Mouse (Mus musculus) frontal cortex, postnatal 14 days (tissue): ENCODE measurements around the gene Ganab.
"Not testable (repeated sequence)": the region's sequence is repeated elsewhere in the genome, so short reads cannot be mapped to it uniquely, and the experiment has no call there.

Experiments used
- DNase-seq, 2 experiments: peaks; one replicate each; pipeline ENCODE4 v3.0.0; 2022; ENCODE audit warnings: low spot score in 2 of 2

The Ganab gene

DNA sequence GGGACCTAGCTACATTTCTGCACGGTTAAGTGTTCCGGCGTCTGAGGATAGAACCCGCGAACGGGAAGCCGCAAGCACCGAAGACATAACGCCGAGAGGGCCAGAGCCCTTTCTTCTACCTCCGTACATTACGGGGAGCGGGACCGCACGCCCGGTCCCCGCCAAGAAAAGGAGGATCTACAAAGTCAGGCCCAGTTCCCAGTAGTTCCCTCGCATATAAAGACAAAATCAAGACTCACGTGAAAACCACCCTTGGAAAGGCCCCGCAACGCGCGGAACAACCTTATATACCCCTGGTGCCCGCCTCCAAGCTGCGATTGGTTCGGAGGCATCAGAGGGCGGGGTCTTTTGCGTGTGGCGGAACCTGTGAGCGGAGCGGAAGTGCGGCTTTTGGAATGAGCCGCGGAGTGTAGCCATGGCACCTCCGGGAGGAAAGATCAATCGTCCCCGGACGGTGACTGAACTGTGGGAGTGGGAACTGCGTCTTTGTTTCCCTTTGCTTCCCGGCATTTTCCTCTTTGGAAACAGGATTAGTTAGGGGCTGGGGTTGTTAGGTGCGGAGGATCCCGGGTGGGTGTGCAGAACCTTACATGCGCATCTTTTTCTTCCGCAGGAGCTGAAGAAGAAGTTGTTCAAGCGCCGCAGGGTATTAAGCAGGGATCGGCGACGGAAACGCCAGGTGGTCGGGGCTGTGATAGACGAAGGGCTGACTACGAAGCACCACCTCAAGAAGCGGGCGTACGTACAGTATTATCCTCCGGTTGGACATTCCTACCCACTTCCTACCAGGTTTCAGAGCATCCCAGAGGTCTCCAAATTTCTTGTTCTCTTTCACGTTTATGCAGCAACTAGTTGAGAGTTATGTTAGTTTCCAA lies 9.1 kb upstream of the Ganab start, which contains the start of the genes 1810009A15Rik and Gm49416:
1810009A15Rik (plus strand) TSS at position 343 of the 875 bp plus-strand sequence.
Gm49416 (plus strand) TSS at position 416 of the 875 bp plus-strand sequence.
- DNase-seq = peak; percentile 88 to 96

DNA sequence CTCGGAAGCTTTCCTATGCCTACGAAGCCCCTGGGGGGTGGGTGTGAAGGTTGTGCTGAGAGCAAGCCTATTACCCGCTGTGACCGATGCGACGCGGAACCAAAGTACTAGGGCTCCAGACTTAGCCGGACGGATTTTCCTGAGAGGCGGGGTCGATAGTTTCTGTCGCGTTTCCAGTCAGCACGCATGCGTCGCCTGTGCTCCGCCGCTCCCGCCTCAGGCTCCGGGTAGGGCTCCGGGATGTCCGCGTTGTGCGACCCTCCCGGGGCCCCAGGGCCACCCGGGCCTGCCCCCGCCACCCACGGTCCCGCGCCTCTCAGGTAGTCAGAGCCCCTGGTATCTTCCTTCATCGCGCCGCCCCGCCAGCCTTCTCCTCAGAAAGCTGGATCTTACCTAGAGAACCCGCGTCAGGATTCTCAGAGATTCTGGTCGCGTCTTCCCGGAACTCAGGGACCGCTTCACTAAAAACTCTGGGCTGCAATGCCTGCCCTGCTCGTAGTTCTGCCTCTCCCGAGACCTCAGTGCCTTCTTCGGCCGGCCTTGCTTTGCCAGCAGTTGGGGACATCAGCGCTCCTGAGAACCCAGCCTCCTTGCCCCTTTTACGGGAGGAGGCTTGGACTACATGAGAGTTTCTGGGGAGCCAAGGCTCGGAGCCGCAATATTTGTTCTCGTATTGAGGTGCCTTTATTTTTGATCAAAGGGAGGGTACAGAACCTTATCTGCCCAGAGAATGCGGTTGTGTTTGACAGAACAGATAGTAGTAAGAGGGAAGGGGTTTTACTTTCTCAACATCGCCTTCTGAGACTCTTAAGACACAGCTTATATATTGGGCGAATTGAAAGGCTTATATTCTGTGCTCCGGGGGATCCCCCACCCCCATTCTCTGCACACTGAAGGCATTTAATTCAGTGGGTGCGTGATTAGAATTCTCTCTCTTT lies 4.8 kb upstream of the Ganab start, which contains the start of gene Ints5:
Ints5 (plus strand) TSS at position 177 of the 938 bp plus-strand sequence.
- peak; percentile 71 to 79 for DNase-seq

DNA sequence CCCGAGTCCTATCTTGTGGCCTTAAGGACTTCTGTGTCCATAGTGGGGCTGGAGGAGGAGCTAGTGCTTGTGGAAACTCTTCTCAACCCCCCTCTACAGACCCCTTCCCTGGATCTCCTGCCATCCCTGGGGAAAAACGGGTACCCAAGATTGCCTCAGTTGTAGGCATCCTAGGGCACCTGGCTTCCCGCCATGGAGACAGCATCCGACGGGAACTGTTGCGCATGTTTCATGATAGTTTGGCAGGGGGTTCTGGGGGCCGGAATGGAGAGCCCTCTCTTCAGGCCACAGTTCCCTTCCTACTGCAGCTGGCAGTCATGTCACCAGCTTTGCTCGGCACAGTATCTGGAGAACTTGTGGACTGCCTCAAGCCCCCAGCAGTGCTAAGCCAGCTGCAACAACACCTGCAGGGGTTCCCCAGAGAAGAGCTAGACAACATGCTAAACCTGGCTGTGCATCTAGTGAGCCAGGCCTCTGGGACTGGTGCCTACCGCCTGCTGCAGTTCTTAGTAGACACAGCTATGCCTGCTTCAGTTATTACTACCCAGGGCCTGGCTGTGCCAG lies 2.4 kb upstream of the Ganab start:
- no peak for DNase-seq

DNA sequence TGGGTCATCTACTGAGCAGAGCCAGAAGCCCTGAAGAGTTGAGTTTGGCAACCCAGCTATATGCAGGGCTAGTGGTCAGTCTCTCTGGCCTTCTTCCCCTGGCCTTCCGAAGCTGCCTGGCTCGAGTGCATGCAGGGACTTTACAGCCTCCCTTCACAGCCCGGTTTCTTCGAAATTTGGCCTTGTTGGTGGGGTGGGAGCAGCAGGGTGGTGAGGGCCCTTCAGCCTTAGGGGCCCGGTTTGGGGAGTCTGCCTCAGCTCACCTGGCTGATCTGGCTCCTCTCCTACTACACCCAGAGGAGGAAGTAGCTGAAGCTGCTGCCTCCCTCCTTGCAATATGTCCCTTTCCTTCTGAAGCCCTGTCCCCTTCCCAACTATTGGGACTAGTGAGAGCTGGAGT lies 1.6 kb upstream of the Ganab start:
- DNase-seq = not testable (repeated sequence)

DNA sequence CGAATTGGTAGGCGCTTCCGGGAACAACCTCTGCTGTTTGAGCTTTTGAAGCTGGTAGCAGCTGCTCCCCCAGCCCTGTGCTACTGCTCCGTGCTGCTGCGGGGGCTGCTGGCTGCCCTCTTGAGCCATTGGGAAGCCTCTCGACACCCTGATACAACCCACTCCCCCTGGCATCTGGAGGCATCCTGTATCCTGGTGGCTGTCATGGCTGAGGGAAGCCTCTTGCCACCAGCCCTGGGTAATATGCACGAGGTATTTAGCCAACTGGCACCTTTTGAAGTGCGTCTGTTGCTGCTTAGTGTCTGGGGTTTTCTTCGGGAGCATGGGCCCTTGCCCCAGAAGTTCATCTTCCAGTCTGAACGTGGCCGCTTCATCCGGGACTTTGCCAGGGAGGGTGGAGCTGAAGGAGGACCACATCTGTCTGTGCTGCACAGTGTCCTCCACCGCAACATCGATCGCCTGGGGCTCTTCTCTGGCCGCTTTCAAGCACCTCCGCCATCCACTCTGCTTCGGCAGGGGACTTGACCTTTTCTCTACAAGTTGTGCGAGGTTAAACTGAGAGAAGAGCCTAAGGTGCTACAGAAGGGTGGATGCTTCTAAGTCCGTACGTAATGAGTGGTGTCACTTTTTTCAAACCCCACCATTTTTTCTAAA lies 533 bp upstream of the Ganab start:
- DNase-seq = peak in 1 of 2 experiments; percentile 26

DNA sequence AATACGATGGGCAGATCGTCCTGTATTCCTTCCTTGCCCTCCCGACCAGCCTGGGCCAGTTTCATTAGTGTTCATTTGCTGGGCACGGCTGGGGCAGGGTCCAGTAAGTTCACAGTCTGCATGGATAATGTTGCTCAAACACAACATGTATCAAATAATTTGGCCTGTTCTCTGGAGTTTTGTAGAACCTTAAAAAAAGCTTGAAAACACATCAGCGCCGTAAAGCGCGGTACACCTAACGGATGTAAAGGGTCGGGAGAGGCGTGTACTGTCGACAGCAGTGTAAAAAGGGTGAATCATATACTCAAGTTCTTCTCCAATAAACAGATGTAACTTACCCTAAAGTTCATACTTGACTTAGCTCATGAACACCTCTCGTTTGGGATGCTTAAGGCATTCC lies 705 bp downstream of the Ganab start:
- no peak for DNase-seq

DNA sequence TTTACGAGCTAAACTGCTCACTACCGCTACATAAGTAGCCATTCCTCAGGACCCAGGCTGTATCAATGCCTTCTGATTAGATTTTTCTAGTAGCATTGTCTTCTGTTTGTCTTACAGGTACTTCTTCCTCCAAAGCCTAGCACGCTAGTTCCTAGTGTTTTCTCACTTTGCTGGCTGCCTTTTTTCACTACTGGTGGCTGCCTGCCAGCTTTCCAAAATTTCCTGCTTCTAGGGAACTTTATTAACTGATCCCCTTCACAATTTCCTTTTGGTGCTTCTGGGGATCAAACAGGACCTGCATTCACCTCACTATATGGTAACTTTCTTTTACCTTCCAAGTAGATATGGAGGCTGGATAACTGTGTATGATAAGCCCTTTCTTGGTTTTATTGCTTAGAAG lies 1.2 kb downstream of the Ganab start:
- DNase-seq = no peak

DNA sequence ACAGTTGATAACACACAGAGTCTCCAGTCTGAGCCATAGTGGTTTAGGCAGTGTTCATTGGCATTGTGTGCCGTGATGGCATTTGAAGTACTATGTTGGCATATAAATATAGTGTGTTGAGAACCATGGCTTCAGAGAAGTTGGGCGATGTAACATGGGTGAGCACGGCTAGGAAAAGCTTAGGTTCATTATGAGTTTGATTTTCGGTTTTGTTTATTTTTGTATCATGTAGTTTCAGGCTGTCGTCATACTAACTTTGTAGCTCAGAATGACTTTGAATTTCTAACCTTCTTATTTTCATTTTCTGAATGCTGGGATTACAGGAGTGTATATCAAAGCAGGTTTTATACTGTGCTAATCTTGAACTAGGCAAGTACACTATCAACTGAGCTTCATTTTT lies 5.5 kb downstream of the Ganab start:
- DNase-seq = no peak

DNA sequence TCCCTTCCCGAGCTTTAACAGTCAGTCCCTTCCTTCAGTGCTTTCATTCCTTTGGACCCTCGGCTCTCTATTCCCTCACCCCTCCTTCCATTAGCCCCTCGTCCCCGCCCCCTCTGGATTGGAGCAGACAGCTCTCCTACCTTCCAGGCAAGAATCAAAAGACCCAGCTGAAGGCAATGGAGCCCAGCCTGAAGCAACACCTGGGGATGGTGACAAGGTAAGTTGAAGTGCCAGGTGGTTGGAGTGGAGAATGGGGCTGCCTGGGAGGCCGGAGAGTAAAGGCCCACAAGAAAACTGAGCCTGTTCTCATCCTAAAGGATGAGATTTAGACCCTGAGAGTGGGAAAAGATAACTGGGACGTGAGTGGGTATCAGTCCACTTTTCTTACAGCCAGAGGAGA lies 10.7 kb downstream of the Ganab start:
- DNase-seq = no peak

DNA sequence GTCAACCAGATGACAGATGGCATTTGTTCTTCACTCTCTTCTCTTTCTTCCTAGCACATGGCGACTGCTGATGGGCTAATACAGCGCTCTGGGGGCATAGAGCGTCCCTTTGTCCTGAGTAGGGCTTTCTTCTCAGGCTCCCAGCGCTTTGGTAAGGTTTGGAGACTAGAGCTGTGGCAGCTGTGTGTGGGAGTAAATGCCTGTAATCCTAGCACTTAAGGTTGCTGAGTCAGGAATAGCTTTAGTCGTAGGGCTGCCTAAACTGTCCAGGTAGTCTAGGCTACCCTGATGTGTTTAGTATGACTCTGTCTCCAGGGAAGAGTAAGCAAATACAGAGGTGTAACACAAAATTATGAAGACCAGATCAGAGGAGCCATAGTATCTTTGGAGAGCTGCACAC lies 13.9 kb downstream of the Ganab start:
- DNase-seq = no peak

DNA sequence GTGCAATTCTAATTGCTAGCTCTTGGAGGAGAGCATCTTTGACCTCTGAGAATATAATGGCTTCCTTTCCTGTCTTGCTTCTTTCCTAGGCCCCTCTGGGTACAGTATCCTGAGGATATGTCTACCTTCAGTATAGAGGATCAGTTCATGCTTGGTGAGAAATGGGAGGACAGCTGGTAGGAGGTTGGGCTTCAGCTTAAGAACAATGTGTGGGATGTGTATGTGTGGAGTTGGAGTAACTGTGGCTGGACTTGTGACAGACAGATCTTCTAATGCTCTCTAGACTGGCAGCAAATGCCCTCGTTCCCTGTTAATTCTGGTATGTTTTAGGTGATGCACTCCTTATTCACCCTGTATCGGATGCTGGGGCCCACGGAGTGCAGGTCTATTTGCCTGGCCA lies 16.3 kb downstream of the Ganab start:
- DNase-seq = no peak

DNA sequence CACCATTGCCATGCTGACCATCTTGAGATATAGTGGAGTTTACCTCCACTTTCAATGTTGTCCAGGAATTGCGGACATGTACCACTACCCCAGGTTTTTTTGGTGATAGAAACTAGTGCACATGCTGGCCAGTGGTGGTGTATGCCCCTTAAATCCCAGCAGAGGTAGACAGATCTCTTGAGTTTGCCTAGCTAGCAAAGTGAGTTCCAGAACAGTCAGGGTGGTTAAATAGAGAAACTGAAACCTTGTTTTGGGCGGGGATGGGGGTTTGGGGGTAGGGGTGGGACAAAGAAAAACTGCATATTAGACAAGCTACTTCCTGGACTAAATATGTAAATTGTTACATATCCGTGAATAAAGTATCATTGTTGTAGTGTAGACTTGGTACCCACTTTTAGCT lies 21.1 kb downstream of the Ganab start:
- no peak for DNase-seq

DNA sequence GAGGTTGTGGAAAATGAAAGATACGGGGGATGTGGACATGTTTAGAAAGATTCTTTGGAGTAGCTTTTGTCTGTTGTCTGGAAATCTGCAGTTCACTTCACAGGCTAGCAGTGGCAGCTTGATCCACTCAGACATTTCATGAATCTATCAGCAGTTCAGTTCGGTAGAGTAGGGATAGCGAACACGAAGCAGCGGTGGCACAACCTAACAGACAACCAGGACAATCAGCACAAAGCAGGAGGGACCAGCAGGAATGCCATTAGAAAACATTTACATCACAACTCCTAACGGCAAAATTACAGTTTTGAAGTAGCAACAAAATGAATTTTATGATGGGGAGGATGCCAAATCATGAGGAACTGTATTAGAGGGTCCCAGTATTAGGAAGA lies 21.8 kb downstream of the Ganab start:
- DNase-seq = no peak

DNA sequence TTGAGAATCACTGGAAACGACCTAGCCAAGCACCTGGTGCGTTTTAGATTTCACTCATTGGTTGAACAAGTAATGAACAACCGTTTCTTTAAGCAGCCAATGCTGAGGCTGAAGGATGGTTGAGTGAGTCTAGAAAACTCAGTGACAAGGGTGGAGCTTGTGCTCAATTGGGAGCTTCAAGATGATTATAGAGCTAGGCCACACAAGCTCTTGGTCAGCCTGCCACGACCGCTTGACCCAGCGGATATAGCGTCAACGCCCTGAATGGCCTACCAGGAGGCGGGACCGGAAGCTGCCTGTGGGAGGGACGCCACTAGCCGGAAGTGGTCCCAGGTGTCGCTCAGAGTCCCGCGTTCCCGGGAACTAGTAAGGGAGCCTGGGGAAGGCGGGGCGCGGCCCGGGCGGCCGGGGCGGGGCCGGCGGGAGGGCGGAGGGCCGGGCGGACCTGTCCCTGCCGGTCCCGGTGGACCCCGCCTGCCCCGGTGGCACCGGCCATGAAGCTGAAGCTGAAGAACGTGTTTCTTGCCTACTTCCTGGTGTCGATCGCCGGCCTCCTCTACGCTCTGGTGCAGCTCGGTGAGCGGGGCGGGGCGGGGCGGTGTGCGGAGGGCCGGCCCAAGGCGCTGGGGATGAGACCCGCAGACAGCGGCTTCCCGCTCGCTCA lies 22.3 kb downstream of the Ganab start, which contains the start of gene B3gat3:
B3gat3 (plus strand) TSS at position 302 of the 664 bp plus-strand sequence.
- peak; percentile 87 to 89 for DNase-seq

DNA sequence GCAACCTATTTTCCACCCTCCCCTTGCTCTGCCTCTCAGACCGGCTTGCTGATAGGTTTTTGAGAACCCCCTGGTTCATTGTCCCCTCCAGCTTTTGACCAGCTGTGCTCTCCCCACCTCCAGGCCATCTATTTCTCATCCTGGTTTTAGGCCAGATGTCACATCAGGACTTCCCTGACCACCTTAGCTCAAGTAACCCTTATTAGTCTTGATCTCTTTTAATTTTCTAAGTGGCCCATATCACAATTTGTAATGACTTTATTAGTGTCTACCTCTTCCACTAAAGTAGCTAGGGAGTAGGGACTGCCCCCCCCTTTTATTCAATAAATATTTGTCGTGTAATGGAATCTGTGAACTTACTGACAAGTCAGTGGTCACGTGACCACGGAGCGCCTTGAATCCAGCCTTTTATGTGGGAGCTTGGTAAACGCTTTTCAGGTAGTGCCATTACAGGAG lies 23.0 kb downstream of the Ganab start:
- DNase-seq = no peak

DNA sequence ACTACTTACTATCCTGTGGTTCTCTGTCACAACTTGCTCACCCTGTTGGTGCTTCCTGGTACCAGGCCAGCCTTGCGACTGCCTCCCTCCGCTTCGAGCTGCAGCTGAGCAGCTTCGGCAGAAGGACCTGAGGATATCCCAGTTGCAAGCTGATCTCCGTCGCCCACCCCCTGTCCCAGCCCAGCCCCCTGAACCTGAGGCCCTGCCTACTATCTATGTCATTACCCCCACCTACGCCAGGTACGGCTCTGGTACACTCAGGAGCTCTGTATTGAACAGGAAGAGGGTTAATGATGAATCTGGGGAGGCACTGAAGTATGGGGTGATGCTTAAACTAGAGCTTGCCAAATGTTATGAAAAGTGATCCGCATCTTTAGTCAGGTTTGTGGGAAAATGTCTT lies 23.9 kb downstream of the Ganab start:
- no peak for DNase-seq

DNA sequence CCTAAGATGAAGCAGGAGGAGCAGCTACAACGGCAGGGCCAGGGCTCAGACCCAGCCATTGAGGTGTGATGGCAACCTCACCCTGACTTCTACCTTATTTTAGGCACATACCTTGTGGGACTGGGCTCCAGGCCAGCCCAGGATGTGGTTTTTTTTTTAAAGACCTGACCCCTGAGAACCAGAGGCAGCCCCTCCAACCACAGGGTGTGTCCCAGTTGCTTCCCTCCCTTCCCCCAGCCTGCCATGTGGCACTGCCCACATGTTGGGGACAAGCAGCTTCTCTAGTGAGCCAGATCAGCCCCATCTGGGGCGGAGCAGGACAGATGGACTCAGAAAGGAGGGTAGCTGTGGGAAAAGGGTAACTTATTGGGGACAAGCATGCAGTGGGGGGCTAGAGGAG lies 28.9 kb downstream of the Ganab start:
- DNase-seq = no peak

DNA sequence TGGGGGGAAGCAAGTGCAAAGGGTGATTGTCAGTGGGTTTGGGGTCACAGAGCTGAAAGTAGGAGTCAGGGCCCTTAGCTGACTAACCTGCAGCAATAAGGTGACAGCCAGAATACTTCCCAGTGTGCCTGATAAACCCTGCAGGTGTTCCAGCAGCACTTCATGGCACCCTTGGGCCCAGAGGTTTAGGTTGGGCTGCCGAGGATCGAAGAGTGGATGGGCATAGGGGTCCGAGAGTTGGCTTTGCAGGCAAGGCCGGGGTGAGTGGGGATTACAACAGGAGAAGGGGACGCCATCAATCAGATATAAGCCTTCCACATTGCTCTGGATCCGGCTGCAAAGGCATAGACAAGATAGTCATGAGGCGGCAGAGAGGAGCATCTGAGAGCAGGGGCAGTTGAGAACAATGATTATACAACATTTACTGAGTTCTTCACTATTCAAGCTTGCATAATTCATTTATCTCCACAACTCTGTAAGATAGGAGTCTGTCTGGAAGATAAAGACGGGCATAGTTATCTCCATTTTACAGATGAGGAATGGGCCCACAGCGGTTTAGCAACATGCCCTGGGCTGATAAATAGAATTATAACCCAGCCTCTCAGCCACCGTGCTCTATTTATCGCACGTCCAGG lies 30.1 kb downstream of the Ganab start:
- no peak for DNase-seq

DNA sequence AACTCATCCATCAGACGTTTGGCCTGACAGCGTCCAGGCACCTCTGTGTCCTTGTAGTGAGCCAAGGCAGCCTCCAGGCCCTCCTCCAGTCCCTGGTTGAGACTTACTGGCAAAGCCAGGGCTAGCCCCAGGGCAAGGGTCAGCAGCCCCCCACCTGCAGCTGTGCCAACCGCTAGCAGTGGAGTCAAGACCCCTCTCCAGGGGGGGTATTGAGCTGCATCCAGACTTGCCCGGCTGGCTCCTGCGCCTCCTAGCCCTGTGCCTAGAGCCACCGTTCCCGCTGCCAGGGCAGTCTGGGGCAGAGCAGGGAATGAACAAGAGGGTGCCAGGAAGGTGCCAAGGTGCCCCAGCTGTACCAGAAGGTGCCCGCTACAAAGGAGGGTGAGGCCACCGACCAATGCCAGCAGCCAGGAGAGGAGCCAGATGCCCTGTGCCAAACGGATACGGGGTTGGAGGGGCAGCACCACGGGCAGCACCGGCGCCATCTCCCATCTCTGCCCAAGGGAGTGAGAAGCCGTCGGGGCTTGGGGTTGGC lies 30.9 kb downstream of the Ganab start:
- no peak for DNase-seq
